Mouse (Mus musculus) kidney, adult 10 weeks (tissue): ENCODE data around the gene Swt1. TPM values are rescaled to one million over a fixed set of nuclear protein-coding genes. Genes with fewer than 3 reads are reported as not detected.

ENCODE experiments used
- polyA plus RNA-seq: library from polyadenylated mRNA; stranded (reverse); fragments of 350-450 nt; fragmentation: Illumina TruSeq; extraction: RNeasy Lipid Tissue Mini Kit (QIAGEN cat#74804); gene quantifications from one replicate; pipeline ENCODE4 v1.2.3, GENCODE M21; 2014; ENCODE audit warnings: low read depth, low replicate concordance

The Swt1 gene
- 46.1 TPM for polyA plus RNA-seq

GRCm38 (mm10) chr1:151428263-151429221 lies at the start of gene Swt1, which contains the start of gene Trmt1l:
Gene Swt1 (minus strand): TSS chr1:151428455.
Gene Trmt1l (plus strand): TSS chr1:151428542.

GRCm38 (mm10) chr1:151344283-151345108 lies 83.8 kb downstream of the Swt1 start, which contains the start of gene Ivns1abp:
Gene Ivns1abp (plus strand): TSS chr1:151344477.

Other genes starting within 250 kb of the Swt1 start
- gene Gm47985, start 245.9 kb downstream of the Swt1 start, polyA plus RNA-seq: not detected
- not detected for gene Gm8947, start 236.1 kb downstream of the Swt1 start, polyA plus RNA-seq
- gene Gm47995, start 230.0 kb downstream of the Swt1 start, polyA plus RNA-seq: not detected
- gene 3110040M04Rik, start 224.3 kb downstream of the Swt1 start, polyA plus RNA-seq: not detected
- not detected for gene Gm47996, start 218.3 kb downstream of the Swt1 start, polyA plus RNA-seq
- gene Ivns1abp, start 84.0 kb downstream of the Swt1 start, polyA plus RNA-seq: 1,126 TPM
- 30.3 TPM for gene Trmt1l, start 87 bp upstream of the Swt1 start, polyA plus RNA-seq
- 77.4 TPM for gene Rnf2, start 72.5 kb upstream of the Swt1 start, polyA plus RNA-seq
- 11.4 TPM for gene Fam129a, start 142.7 kb upstream of the Swt1 start, polyA plus RNA-seq